Mouse (Mus musculus) adrenal gland, postnatal 25 days (tissue): ENCODE measurements around the gene Aldh4a1. TPM values are rescaled to one million over a fixed set of nuclear protein-coding genes. Genes with fewer than 3 reads are reported as not detected.

ENCODE experiments used
- DNase-seq: peaks from one replicate; pipeline ENCODE4 v3.0.0; 2021; ENCODE audit warnings: mixed read lengths
- long read RNA-seq: library from polyadenylated mRNA; stranded (forward); transcript quantifications from one replicate; pipeline ENCODE4 v2.0.0, GENCODE M21; 2021
- total RNA-seq: library from RNA; stranded (reverse); gene quantifications from 2 replicates; pipeline ENCODE4 v1.2.3, GENCODE M21; 2021

The Aldh4a1 gene
- total RNA-seq = 124 and 138 TPM in 2 replicates
- long read RNA-seq, transcript Aldh4a1-201 (15 exons, 3,382 nt) = major isoform, 144 of 223 reads
- long read RNA-seq, partial matches to known transcripts = 69 of 223 reads
- long read RNA-seq, other reads (novel, unspliced or antisense) = 10 of 223 reads

DNA sequence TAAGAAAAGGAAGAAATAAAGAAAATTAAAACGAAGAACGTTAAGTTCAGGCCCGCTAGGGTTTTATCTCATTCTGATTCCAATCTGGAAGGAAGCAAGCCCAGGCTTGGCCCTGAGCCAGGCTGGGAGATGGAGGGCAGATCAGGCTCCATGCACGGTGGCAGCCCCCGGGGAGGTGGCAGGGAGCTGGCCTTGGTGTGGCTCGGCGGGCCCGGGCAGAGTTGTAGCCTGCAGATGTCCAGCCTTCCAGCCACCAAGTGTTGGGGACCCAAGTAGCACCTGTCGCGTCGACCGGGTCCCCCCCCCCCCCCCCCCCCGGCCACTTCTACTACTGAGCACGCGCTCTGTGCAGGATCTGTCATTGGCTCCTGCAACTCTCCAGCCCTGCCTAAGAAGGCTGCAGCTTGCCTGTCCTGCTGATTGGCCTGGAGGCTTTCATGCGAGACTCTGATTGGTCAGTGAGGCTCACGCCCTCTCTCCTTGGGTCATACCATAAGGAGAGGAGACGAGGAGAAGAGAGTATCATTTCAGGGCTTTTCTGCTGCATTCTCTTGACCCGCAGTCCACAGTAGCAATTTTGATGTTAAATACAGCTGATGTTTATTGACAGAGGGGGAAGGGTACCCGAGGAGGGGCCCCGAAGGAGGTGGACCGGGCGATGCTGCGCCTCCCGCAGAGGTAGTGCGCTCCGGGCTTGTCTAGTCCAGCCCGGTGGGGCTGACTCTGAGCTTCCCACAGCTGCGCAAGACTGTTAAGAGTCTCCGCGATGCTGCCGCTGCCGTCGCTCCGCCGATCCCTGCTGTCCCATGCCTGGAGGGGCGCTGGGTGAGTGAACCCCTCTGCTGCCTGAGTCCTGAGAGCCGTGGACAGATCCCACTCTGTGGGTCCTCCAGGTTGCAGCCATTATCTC, at the start of gene Aldh4a1:
TSS of gene Aldh4a1 (plus strand) at position 494 of the 910 bp plus-strand sequence.
- DNase-seq = peak; percentile 88

DNA sequence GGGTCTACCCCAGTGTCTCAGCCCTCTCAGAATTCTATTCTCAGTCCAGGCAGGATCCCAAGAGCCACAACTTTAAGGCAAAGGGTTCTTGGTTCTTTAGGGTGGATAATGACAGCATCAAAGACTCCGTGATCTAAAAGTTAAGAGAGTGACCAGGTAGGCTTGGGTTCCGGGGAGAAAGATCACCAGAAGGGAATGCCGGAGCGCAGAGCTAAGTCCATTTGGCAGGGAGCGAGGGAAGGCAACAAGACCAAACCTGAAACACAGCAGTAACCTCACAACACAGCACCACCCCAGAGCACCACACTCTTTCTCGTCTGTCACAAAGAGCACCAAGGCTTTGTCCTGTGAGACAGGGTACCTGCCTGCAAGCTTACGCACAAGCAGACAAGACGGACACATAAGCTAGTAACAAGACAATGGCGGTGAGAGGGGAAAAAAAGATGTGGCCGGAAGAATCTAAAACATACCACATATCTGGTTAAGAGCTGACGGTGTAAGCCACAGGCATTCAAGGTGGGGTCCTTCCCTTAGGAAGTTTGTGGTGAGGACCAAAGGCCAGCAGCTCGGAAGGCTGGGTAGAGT, 49.6 kb upstream of the Aldh4a1 start:
- DNase-seq = no peak

DNA sequence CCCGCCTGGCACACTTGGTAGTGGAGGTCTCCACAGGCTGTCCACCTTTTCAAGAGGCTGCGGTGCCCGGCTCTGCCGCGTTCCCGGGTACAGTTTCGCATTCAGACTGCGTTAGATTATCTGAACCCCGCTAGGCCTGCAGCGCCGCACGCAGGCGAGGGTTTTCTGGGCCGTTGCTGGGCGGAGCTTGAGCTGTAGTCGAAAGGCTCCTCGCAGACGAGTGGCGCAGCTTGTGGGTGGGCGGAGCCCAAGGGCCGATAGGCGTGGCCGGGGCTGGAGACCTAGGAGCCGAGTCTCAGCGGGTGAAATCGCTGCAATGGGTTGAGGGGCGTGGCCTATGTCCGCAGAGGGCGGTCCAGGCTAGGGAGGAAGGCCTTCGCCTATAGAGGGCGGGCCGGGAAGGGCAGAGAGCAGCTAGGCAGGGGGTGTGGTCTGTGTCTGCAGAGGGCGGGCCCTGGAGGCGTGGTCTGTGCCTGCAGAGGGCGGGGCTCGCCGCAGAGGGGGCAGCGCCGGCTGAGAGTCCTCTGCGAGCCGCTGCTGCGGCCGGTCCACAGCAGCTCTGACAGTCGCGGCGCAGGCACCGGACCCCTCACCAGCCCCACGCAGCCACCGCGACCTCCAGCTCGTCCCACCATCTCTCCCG, 48.4 kb upstream of the Aldh4a1 start:
- peak; percentile 98 for DNase-seq

DNA sequence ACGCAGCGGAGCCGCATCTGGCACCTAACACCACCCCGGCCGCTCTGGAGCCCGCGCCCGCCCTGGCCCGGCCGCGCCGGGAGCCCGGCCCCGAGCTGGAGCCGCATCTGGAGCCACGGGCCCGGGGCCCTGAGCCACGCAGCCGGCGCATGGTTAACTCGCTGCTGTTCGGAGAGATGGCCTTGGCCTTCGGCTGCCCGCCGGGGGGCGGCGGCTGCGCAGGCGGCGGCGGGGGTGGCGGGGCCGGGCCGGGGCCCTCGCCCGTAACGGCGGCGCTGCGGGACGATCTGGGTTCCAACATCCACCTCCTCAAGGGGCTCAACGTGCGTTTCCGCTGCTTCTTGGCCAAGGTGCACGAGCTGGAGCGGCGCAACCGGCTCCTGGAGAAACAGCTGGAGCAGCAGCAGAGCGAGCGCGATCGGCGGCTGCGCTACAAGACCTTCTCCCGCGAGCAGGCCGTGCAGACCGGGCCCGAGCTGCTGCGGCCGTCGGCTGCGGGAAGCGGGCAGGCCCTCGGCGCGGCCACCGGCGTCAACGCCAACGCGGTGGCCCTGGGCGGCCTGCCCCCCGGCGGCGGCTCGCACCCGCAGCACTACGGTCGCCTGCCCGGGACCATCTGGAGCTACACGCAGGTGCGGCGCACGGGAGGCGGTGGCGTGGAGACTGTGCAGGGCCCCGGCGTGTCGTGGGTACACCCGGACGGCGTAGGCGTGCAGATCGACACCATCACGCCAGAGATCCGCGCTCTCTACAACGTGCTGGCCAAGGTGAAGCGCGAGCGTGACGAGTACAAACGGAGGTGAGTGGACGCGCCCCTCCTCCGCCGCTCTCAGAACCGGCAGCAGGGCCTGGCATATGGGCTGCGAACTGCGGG, 47.6 kb upstream of the Aldh4a1 start:
- peak; percentile 68 for DNase-seq

DNA sequence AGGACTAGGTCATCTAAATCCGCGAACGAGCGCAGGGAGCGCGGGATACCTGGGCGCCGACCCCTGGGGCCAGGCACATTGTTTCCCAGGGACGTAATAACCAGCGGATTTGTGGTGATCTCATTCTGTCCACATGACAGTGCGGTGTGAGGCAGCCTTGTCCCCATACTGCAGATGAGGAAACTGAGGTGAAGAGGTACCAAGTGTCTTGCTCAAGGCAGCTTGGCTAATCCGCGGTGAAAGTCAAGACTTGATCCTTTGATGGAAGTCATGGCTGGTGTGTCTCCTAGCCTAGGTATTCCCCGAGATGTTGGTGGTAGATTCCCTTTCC, 47.0 kb upstream of the Aldh4a1 start:
- DNase-seq = no peak

DNA sequence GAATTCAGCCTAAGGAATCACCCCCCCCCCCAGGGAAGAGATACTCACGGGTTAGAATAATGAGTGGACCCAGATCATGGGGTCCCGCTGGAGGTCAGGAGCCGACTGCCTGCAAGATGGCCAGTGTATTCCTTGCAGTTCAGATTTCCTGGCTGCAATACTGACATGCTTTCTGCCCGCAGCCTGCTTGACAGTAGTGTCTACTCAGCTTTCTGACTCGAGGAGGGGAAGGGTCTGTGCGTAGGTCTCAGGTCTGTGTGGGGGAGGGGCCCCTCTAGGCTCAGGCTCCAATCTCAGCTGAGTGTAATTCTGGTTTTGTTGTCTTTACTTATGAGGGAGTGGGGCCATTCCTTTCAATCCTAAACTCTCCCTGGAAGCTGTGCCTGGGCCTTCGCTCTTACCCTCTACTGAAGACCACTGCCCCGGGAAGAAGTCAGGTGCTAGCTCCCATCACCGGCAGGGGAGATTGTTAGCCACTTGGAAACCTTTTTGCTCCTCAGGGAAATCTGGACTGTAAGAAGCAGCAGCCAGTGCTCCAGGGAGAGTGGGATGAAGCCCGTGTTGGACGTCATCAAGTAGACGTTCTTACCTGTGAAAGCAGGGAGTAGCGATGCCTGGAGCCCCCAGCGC, 46.3 kb upstream of the Aldh4a1 start:
- no peak for DNase-seq

DNA sequence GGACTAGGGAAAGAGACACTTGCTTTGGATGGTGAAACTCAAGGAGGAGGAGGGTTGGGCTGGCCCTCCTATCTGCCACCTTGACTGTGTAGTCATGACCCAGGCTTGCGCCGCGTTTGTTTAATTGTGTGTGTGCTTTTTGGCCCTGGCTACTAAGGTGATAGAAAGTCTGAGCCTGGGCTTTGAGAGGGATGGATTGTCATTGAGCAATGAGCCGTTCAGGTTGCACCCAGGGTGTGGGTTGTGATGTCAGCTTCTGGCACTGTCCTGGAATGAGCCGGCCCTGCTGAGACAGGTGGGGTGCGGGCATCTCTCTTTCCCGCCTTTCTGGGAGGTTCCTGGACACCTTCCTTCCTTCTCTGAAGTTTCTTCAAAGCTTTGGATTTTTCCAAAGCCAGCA, 45.7 kb upstream of the Aldh4a1 start:
- DNase-seq = no peak

DNA sequence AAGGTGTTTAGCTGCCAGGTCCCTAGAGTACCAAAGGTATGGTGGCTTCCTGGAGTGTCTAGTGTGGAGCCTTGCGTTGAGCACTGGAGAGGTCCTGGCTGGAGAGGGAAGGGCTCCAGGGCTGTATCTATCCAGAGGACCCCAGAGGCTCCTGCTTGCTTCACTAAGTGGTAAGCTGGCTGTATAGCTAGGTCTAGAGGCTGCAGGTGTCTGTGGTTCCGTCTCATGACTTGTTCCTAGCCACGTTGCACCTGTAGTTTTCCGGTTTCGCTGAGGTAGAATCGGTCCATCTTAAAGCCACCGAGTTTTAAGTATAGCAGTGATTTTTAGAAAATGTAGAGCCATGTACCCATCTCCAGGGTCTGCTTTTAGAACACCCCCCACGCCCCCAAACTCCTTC, 44.3 kb upstream of the Aldh4a1 start:
- no peak for DNase-seq

DNA sequence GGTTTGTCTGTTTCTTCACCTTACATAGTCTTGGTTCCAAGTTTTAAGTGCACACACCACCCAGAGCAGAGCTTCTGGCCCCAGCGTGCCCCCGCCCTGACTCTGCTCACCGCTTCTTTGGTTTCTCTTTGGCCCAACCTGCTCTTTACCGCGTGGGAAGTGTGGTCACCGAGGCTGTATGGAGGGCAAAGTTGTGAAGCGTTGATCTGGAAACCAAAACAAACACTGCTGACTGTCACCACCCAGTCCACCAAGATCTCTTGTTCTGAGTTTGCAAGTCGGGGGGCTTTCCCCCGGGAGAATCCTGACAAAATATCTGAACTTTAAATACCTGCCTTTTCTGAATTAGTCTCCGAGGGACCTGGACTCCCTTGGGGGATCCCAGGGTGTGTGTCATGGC, 43.7 kb upstream of the Aldh4a1 start:
- DNase-seq = no peak

DNA sequence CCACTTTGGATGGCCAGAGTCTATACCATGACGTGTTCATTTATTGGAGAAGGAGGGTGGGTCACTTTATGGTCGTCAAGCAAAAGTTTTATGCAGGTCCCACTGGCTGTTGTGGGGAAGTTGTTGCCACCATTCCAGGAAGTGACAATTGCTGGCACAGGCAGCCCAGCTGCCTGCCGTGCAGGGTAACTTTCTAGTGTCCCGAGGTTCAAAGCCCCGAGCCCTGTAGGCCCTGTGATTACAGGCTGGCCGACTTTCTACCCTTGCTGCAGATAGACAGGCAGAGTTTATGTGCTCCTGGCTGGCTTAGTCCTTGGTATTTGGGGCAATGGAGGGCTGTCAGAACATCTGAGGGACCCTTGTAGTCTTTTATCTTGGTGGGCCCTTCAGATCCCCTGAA, 43.2 kb upstream of the Aldh4a1 start:
- DNase-seq = no peak

DNA sequence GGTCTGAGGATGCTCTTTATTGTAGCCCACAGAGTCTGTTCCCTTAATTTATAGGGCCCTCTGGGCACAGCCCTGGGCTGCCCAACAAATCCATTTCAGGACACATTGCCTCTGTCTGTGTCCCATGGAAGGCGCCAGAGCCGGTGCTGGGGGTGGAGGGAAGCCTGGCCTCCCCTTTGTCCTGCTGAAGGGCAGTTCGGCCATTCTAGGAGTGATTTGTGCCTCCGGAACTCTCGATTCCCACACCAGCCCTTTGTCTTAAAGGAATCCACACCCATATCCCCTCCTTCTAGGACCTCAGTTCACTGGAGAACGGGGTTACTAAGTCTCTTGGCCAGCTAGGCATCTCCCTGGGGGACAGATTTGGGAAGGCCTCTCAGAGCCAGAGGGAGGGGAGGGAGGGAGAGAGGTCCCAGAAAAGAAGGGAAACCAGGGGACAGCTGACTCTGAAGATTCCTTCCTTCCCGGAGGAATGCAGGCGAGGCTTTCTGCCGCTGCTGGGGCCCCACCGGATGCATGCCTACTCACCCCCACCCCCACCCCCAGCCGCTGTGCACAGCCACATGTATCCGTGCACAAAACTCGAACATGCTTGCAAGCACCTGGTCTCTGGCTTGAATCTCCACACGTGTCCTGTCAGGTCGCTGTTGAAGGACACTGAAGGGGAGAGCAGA, 41.9 kb upstream of the Aldh4a1 start:
- DNase-seq = no peak

DNA sequence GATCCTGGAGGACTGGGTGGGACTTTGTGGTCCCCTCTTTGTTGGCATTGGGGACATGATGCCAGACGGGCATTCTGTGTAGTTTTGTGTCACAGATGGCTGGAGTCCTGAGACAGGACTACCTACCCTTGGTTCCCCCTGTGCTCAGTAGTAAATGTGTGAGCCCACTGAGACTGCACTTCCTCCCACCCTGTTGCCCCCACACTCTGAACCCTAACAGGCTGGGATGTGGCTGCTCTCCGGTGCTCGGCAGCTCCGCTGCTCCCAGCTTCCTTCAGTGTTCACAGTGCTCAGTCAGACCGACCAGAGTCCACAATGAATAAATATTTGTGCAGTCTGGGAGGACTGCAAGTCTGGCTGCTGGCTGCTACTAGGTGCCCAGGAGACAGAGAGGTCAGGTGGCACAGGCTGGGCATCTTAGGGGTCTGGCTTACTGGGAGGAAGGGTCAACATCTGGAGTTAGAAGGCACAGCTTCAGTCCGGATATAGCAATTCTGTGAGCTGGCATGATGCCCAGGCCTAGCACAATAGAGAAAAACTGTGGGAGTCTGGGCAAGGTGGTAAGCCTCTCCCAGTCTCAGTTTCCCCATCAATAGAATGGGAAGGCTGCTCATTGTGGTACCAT, 41.1 kb upstream of the Aldh4a1 start:
- peak; percentile 53 for DNase-seq

DNA sequence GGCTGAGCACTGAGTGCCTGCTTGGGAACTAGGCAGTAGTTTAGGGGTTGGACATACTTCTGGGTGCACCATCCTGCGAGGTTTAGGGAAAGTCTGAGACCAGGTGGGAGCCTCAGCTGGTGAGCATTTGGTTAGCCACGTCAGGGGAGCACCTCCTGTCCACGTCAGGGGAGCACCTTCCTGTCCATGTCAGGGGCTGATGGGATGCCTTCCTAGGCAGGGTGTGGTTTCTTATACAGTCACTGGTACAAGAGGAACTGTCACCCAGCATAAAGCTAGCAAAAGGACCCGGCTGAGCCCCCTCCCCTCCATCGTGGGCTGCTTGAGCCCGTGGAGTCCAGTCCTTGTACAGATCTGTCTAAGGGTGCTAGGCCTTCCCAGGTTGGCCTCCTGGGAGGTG, 40.3 kb upstream of the Aldh4a1 start:
- DNase-seq = no peak

DNA sequence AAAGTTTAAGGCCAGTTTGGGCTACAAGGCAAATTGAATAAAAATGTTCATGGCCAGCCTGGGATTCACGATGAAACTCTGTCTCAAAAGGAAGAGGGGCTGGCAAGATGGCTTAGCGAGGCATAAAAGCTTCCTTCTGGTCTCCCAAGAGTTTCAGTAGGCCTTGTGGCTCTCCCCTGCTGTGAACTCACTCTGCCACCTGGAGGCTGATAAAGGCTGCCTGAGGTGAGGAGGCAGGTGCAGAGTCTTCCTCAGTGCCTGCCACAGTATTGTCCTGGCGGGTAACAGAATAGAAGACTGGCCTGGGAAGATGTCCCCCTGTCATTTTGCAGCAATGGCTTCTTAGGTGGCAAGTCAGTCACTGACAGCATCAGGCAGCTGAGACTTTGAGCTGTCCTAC, 39.8 kb upstream of the Aldh4a1 start:
- no peak for DNase-seq

DNA sequence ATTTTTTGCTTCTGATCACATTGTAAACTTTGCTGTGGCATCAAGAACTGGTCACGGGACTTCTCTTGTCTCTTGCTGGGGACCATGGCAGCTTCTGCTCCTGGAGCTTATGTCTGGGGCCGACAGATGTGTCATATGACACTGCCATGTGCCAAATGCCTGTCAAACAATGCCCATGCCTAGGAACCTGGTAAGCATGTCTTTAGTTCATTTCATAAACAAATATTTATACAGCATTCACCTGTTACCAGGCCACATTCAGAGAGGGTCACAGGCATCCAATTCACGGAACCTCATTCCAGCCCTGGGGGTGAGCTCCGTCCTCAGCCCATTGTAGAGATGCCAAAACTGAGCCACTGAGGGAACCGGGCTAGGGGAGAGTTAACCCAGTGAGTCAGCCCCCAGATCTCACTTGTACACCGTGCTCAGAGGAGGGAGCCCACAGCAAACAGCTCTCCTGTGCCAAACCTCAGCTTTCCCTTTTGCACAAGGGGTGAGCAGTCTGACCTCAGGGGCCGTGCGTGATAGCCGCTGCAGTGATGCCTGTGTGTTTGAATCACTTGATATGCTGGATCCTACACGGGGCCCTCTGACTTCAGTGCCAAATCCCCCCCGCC, 38.9 kb upstream of the Aldh4a1 start:
- DNase-seq = no peak

DNA sequence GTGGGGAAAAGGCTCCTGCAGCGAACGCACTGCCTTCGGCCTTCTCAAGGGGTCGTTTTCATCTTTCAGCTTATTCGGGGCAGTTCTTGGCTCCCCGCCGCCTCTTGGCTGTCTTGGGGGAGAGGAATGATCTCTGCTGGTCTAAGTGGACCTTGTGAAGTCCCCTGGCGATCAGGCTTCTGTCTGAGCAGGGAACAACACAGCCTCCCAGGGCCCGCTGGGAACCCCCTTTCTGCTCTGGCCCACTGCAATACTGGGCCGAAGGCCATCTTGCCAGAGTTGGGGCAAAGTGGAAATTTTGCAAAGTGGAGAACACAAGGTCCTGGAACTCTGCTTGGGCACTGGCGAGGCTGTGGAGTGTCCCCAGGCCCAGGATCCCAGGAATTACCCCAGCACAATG, 38.0 kb upstream of the Aldh4a1 start:
- no peak for DNase-seq

DNA sequence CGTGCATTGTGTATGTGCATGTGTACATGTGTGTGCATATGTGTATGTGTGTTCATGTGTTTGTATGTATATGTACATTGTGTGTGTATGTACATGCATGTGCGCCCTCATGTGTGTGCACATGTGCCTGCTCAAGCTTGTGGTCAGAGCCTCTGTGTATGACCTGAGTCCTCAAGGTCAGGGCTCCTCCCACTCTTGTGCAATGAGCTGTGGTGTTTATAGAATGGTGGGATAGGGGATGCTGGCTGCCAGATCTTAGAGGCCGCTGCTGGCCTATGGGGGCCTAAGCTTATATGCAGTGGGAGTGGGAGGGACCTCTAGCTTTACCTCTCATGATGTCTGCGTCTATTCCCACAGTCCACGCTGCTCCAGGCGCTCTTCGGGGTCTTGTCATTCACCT, 37.0 kb upstream of the Aldh4a1 start:
- no peak for DNase-seq

DNA sequence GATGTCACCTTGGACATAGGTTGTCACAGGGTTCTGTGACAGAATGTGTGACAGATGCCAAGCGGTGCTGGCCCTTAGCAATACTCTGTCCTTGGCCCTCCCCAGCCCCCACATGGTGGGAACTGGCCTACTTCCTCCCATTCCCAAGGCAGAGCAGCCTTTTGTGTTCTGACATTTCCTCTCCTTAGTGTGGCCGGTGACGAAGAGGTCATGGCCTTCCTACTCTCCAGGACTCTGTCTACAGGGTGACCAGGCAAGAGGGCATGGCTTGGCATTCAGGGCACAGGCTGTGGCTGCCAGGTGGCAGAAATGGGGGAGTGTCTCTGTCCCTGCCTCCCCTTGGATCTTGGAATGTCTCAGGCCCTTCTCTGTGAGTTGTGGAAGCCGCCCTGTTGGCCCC, 35.3 kb upstream of the Aldh4a1 start:
- DNase-seq = peak; percentile 49

DNA sequence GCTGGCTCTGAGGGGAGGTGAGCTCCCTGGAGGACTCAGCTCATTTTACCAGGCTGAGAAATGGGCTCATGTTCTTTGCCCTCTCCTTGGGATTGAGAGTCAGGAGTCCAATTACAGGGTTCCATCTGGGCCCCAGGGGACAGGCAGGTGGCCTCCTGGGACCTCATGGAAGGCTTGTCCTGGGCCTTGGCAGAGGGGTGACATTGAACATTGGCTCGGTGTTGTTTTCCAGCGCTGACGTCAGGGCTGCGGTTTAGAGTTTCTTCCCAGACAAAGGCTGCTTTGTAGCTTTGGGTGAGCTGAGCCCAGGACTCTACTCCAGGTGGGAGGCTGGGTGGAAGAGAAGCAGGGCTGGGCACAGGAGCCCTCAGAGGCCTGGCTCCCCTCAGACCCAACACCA, 34.9 kb upstream of the Aldh4a1 start:
- DNase-seq = peak; percentile 58

DNA sequence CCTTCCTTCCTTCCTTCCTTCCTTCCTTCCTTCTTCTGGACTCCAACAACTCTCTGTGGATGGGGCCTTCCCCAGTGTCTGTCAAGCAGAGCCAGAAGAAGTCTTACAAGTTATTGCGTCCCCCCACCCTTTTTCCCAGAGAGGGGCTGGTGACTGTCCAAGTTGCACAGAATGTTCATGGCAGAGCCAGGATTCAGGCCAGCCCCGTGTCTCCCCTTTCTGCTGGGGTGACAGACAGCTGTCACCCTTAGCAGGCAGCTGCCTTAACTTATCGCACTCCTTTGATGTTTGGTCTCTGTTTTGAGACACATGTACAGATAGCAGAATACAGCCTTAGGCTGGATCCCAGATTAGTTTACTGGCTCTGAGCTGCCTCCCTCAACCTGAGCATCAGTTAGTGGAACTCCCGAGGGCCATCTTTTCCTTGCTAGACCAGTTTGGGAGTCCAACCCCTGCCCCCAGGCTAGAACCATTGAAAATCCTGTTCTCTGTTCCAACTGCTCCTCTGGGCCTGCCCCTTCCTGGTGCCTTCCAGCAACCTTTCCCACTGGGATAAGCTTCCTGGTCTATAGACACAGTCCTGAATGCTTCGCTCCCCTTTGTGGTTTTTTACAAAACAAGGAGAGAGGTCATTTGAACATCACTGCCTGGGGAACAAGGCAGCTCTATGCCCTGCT, 33.2 kb upstream of the Aldh4a1 start:
- DNase-seq = no peak
